Mouse (Mus musculus) limb, embryonic 12.5 days (tissue): ENCODE measurements around the gene Tmem184c. TPM values are rescaled to one million over a fixed set of nuclear protein-coding genes. Genes with fewer than 3 reads are reported as not detected.
A peak's percentile ranks its signal among the peaks of the same experiment; 100 is the strongest.

ENCODE experiments used
- ATAC-seq: fragments of 200-750 bp; cut with Nextera tagmentation; 2 replicates; pipeline ENCODE4 v1.8.0; 2017; ENCODE audit warnings: low read depth, moderate TSS enrichment; ENCODE audit not compliant: insufficient number of reproducible peaks, insufficient read depth, low FRiP score, low TSS enrichment
- H3K27ac ChIP-seq: fragments of 300-500 bp; sonication (generic); 2 replicates; pipeline ENCODE4 v1.5.1; 2016; ENCODE audit warnings: mild to moderate bottlenecking, moderate library complexity
- H3K27me3 ChIP-seq: fragments of 300-500 bp; sonication (generic); 2 replicates; pipeline ENCODE4 v1.6.1; 2016; ENCODE audit warnings: mild to moderate bottlenecking, moderate library complexity
- H3K36me3 ChIP-seq: fragments of 300-500 bp; sonication (generic); 2 replicates; pipeline ENCODE4 v1.6.1; 2016; ENCODE audit warnings: mild to moderate bottlenecking, moderate library complexity
- H3K4me1 ChIP-seq: fragments of 300-500 bp; sonication (generic); replicated peaks from 2 replicates; pipeline ENCODE4 v1.6.1; 2016
- H3K4me2 ChIP-seq: fragments of 300-500 bp; sonication (generic); 2 replicates; pipeline ENCODE4 v1.6.1; 2016; ENCODE audit warnings: mild to moderate bottlenecking, moderate library complexity
- H3K4me3 ChIP-seq: fragments of 300-500 bp; sonication (generic); replicated peaks from 2 replicates; pipeline ENCODE4 v1.5.1; 2016; ENCODE audit warnings: mild to moderate bottlenecking
- H3K9ac ChIP-seq: fragments of 300-500 bp; sonication (generic); replicated peaks from 2 replicates; pipeline ENCODE4 v1.6.1; 2016; ENCODE audit warnings: mild to moderate bottlenecking, moderate library complexity
- H3K9me3 ChIP-seq: fragments of 300-500 bp; sonication (generic); 2 replicates; pipeline ENCODE4 v1.6.1; 2016; ENCODE audit warnings: mild to moderate bottlenecking, moderate library complexity
- WGBS: fragments of 180-500 bp; shearing (Covaris S2); methylation state at CpG from one replicate; pipeline ENCODE4 v1.1.7; 2016; 5-methylcytosine and 5-hydroxymethylcytosine counted together
- polyA plus RNA-seq: library from polyadenylated mRNA; unstranded; fragments of >200 nt; fragmentation: Nextera tagmentation; extraction: Ambion mirVana; gene quantifications from 2 replicates; pipeline ENCODE4 v1.2.1, GENCODE M21; 2016

Gene Tmem184c
- polyA plus RNA-seq, 1 experiment from 2014 or later = 39.0 TPM

DNA sequence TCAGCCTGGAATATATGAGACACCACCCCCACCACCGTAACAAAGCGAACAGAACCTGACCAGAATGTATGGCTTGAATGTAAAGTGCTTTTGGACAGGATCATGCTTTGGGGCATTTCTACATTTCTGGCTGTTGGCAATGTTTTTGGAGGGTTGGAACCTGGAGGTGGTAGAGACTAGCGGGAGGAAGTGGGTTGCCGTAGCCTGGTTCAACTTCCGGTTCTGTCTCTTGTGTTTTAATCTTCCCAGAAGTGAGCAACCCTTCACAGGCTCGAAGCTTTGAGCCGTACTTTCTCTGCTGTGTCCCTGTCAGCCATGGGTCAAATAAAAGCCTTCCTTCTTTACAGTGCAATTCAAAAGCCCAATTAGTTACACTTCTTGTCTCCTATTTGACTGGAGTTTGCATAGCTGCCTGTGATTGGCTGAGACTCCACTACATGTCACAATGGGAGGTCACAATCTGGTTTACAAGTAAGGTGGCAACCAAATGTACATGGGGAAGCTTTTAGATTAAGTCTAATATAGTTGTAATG lies 13.2 kb upstream of the Tmem184c start:
- no peaks in the 10 kb centered on the region for H3K9me3 ChIP-seq
- ATAC-seq = no peak
- H3K27ac ChIP-seq = no peak overlapping the region
- H3K27me3 ChIP-seq = no peaks in the 10 kb centered on the region
- no peak overlapping the region for H3K9ac ChIP-seq
- no peak overlapping the region for H3K4me2 ChIP-seq
- no peak overlapping the region for H3K4me3 ChIP-seq
- H3K4me1 ChIP-seq = no peaks in the 10 kb centered on the region
- no peaks in the 10 kb centered on the region for H3K36me3 ChIP-seq
- 85% methylated on average over 7 of the region's 7 CpGs for WGBS

DNA sequence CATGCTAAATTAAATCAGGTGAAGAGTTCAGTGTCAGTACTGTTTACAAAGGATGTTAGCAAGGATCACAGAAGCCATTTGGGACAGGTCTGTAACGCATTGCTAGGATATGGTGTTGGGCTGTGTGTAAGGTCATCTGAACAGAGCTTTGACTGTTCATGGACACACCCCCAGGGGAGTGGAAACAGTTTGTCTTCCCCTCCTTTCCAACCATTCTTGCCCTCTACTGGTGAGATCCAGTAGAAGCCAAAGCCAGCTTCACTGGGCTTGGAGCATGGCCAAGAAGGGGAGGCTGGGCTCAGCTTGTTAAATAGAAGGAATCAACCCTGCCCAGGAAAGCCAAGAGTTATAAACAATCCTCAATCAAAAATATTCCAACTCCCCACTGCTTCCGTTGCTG lies 7.4 kb upstream of the Tmem184c start:
- Histone ChIP-seq H3K9ac (no peak overlapping the region), H3K4me2 (no peak overlapping the region), H3K9me3 (no peaks in the 10 kb centered on the region), H3K27me3 (no peaks in the 10 kb centered on the region), H3K27ac (no peak overlapping the region), H3K4me1 (peaks cover 3% of the 10 kb centered on the region; the same call in 1 of the 2 replicates), H3K36me3 (no peaks in the 10 kb centered on the region), H3K4me3 (no peak overlapping the region)
- WGBS = 62% methylated on average over 2 of the region's 2 CpGs
- no peak for ATAC-seq

DNA sequence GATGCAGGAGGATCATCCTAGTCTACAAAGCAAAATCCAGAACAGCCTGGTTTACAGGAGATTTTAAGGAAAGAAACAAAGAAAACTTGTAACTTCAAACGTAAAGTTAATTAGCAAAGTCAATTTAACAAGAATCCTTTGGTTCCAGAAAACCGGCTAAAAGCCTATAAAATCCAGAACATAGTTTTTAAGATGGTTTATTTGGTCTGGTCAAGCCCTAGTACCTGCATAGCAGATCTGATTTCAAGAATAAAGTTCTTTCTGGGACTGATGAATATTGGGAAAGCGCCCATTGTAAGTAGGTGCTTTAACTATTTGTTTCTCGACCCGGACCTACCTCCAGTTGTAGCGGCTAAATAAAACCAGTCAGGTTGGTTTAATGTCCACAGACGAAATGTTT lies 877 bp downstream of the Tmem184c start:
- ATAC-seq = no peak
- peaks cover 8% of the 10 kb centered on the region for H3K4me1 ChIP-seq
- H3K4me3 ChIP-seq = peak overlapping the region; percentile 58
- 5% methylated on average over 7 of the region's 7 CpGs for WGBS
- H3K4me2 ChIP-seq = peak overlapping the region; percentile 69
- no peaks in the 10 kb centered on the region for H3K9me3 ChIP-seq
- H3K27ac ChIP-seq = no peak overlapping the region
- H3K27me3 ChIP-seq = no peaks in the 10 kb centered on the region
- H3K36me3 ChIP-seq = peaks cover 10% of the 10 kb centered on the region
- peak overlapping the region; percentile 63; the same call in 1 of the 2 replicates for H3K9ac ChIP-seq

DNA sequence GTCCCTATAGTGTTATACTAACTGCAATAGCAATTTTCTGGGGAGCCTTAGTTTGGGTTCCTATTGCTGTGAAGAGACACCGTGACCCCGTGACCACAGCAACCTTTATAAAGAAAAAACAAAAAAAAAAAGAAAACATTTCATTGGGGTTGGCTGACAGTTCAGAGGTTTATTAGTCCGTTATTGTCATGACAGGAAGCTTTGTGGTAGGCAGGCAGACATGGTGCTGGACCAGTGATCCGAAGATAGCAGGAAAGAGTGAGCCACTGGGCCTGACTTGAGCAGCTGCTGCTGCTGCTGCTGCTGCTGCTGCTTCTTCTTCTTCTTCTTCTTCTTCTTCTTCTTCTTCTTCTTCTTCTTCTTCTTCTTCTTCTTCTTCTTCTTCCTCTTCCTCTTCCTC lies 26.3 kb downstream of the Tmem184c start:
- Histone ChIP-seq H3K4me1 (peaks cover 9% of the 10 kb centered on the region; the same call in 1 of the 2 replicates), H3K4me3 (no peak overlapping the region), H3K4me2 (no peak overlapping the region), H3K27me3 (no peaks in the 10 kb centered on the region), H3K27ac (no peak overlapping the region), H3K9ac (no peak overlapping the region), H3K9me3 (no peaks in the 10 kb centered on the region), H3K36me3 (peaks cover 34% of the 10 kb centered on the region)
- ATAC-seq = no peak
- 80% methylated on average over 4 of the region's 4 CpGs for WGBS

DNA sequence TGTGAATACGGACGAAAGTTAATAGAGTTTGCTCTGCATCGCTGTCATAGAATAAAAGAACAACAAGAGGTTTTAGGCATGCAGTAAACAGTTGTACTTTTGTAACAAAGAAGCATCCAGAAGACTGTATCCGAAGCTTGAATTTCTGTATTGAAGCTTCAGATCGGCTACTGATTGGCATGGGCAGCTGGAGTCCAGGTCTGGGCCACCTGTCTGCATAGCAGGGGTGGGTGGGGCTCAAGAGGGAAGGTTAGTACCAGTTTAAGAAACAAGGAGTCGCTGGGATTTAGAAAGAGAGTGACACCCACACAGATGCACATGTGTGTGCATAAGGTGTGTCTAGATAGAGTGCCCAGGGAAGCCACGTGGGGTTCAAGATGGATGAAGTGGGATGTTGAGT lies 32.8 kb downstream of the Tmem184c start:
- Histone ChIP-seq H3K9me3 (no peaks in the 10 kb centered on the region), H3K9ac (no peak overlapping the region), H3K4me2 (no peak overlapping the region), H3K36me3 (peaks cover 65% of the 10 kb centered on the region), H3K4me3 (no peak overlapping the region), H3K4me1 (peaks cover 4% of the 10 kb centered on the region; the same call in 1 of the 2 replicates), H3K27ac (no peak overlapping the region), H3K27me3 (no peaks in the 10 kb centered on the region)
- WGBS = 92% methylated on average over 7 of the region's 7 CpGs
- ATAC-seq = no peak

DNA sequence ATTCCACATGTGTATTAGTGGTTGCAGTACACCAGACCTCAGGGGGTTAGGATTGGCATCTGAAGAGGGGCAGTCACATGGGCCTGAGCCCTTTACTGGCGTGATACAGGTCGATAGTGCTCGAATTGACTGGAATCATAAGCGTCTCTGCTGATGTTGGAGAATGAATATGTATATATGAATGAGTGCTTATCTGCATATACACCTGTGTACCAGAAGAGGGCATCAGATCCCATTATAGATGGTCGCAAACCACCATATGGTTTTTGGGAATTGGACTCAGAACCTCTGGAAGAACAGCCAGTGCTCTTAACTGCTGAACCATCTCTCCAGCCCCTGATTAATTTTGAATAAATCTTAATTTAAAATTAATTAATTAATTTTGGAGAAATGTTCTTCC lies 36.3 kb downstream of the Tmem184c start:
- Histone ChIP-seq H3K27ac (no peak overlapping the region), H3K9ac (no peak overlapping the region), H3K36me3 (peaks cover 61% of the 10 kb centered on the region), H3K4me3 (no peak overlapping the region), H3K9me3 (no peaks in the 10 kb centered on the region), H3K4me1 (peaks cover 4% of the 10 kb centered on the region; the same call in 1 of the 2 replicates), H3K27me3 (no peaks in the 10 kb centered on the region), H3K4me2 (no peak overlapping the region)
- WGBS = 80% methylated on average over 5 of the region's 5 CpGs
- no peak for ATAC-seq

DNA sequence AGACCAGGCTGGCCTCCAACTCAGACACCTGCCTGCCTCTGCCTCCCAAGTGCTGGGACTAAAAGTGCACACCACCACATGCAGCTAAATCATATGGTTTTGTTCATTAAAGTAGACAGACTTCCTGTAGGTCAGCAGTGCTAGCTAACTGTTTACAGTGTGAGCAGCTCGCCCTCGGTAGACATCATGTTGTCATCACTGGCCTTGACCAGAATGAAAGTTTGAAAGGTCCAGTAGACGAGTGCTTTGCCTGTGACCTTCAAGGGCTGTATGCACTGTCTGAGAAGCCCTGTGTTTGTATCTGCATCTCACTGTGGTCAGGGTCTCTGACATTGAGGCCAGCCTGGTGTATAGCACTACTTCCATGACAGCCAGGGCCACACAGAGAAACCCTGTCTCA lies 49.1 kb downstream of the Tmem184c start:
- no peaks in the 10 kb centered on the region for H3K27me3 ChIP-seq
- peaks cover 92% of the 10 kb centered on the region for H3K36me3 ChIP-seq
- no peaks in the 10 kb centered on the region for H3K4me1 ChIP-seq
- H3K4me2 ChIP-seq = no peak overlapping the region
- H3K4me3 ChIP-seq = no peak overlapping the region
- H3K9ac ChIP-seq = no peak overlapping the region
- H3K27ac ChIP-seq = no peak overlapping the region
- H3K9me3 ChIP-seq = no peaks in the 10 kb centered on the region
- no peak for ATAC-seq
- WGBS = 89% methylated on average over 3 of the region's 3 CpGs

DNA sequence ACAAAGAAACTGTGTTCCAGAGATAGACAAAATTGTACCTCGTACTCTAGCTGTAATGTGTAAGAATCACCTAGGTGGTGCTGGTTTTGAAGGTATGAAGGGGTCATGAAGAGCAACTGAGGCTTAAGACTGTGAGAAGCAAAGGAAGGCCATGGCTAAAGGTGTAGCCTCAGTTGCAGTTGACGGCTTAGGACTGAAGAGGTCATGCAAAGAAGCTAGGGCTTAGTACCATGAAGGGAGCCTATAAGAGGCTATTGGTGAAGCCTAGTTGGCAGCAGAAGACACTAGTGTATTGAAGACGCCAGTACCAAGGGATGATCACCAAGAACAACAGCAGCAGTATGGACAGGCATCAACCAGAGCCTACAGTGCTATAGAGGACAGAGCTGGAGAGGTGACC lies 58.0 kb downstream of the Tmem184c start:
- Histone ChIP-seq H3K9me3 (no peaks in the 10 kb centered on the region), H3K9ac (no peak overlapping the region), H3K27ac (no peak overlapping the region), H3K4me2 (no peak overlapping the region), H3K4me3 (no peak overlapping the region), H3K27me3 (no peaks in the 10 kb centered on the region), H3K4me1 (no peaks in the 10 kb centered on the region; the same call in none of the 2 replicates), H3K36me3 (peaks cover 61% of the 10 kb centered on the region)
- ATAC-seq = no peak
- over 99% methylated on average over 3 of the region's 3 CpGs for WGBS

DNA sequence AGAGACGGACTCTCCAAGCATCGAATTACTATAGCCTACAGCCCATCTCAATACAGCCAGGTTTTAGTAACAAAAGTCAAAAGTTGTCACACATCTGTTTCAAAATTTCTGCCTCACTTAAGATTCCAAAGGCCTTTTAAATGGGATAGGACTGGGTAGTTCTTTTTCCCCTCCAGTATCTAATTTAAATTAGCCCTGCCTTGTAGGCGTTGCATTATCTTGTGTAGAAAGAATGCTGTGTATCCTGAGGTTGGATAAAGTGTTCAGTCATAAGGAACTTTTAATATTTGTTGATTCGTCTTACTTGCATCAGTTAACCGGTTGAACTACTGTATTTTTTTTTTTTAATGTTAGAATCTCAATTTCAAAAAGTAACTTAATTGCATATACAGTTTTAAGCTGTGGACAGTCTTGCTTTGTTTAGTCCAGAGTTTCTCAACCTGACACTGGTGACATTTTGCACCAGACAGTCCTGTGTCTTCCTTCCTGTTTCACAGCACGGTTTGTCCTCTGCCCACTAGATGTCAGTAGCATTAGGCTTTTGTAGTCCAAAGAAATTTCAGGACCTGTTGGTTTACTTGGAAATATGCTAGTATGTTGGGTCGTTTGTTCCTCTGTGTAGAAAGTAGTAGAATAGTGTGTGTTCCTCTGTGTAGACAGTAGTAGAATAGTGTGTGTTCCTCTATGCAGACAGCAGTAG lies 60.5 kb downstream of the Tmem184c start:
- Histone ChIP-seq H3K4me3 (peak overlapping the region; percentile 82), H3K4me1 (no peaks in the 10 kb centered on the region; the same call in none of the 2 replicates), H3K4me2 (peak overlapping the region; percentile 76), H3K9ac (peak overlapping the region; percentile 90; the same call in 1 of the 2 replicates), H3K9me3 (no peaks in the 10 kb centered on the region), H3K27ac (no peak overlapping the region), H3K36me3 (peaks cover 37% of the 10 kb centered on the region), H3K27me3 (no peaks in the 10 kb centered on the region)
- ATAC-seq = no peak
- 36% methylated on average over 7 of the region's 7 CpGs for WGBS

DNA sequence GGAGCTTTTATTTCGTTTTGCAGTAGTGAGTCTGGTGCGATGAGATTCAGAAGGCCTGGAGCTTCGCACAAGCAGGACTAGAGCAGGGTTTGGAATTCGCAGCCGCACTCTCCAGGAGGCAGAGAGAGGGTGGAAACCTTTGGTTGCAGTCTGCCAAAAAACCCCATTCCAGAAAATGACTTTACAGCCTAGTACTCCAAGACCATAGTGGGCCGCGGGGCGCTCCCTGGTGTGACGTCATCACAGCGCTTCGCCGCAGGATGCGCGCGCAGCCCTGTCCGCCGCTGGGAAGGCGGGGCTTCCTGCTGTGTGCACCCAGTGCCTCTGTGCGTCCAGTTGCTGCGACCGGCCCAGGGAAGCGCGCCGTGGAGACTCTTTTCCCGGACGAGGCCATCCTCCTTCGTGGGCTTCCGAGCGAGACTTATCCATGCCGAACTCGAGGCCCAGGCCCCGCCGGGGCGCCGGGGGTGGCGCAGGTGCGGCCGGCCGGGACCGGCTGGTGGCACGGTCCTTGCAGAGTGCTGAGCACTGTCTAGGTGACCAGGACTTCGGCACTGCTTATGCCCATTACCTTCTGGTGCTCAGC lies 61.3 kb downstream of the Tmem184c start, which contains the start of gene Prmt9:
TSS of gene Prmt9 (plus strand) at position 277 of the 586 bp plus-strand sequence.
- WGBS = 4% methylated on average over 42 of the region's 42 CpGs
- peak within 1 kb of the TSS; percentile 76 for H3K4me2 ChIP-seq
- peak within 1 kb of the TSS; percentile 90 for H3K9ac ChIP-seq
- H3K27me3 ChIP-seq = no peaks in the 10 kb centered on the region
- ATAC-seq = peak; percentile 94
- peak within 1 kb of the TSS; percentile 87 for H3K27ac ChIP-seq
- no peaks in the 10 kb centered on the region; the same call in none of the 2 replicates for H3K4me1 ChIP-seq
- no peaks in the 10 kb centered on the region for H3K9me3 ChIP-seq
- peaks cover 30% of the 10 kb centered on the region for H3K36me3 ChIP-seq
- peak within 1 kb of the TSS; percentile 82 for H3K4me3 ChIP-seq
